Mouse (Mus musculus) MEL (cell line): Measurements from ENCODE around the gene Epb41l1. TPM values are rescaled to one million over a fixed set of nuclear protein-coding genes. Genes with fewer than 3 reads are reported as not detected.

Experiments
- DNase-seq: peaks from one replicate; pipeline ENCODE4 v3.0.0; 2011; ENCODE audit warnings: low read depth, low spot score
- H3K27ac ChIP-seq: 2 replicates; pipeline ENCODE4 v1.5.1; 2012; ENCODE audit warnings: low read depth, mild to moderate bottlenecking, control low read depth, low read length, moderate library complexity; ENCODE audit not compliant: control insufficient read depth
- H3K27me3 ChIP-seq, 2 experiments: fragments of 150-350 bp in 1 of 2; sonication (generic) in 1 of 2; 2 replicates each; pipeline ENCODE4 v1.6.1; 2012; ENCODE audit warnings: low read length in 2 of 2, mild to moderate bottlenecking in 2 of 2, improper control_type of control experiment in 1 of 2, moderate library complexity in 1 of 2; ENCODE audit not compliant: insufficient read depth in 2 of 2, control insufficient read depth in 1 of 2
- H3K36me3 ChIP-seq, 2 experiments: 2 replicates each; pipeline ENCODE4 v1.6.1; 2012 to 2014; ENCODE audit warnings: low read length in 2 of 2, improper control_type of control experiment in 1 of 2, inconsistent platforms in 1 of 2, mild to moderate bottlenecking in 1 of 2; ENCODE audit not compliant: insufficient read depth in 2 of 2, control insufficient read depth in 1 of 2
- H3K4me1 ChIP-seq, 2 experiments: fragments of 150-350 bp in 1 of 2; sonication (generic) in 1 of 2; 2 replicates each; pipeline ENCODE4 v1.6.1; 2012; ENCODE audit warnings: low read length in 2 of 2, improper control_type of control experiment in 1 of 2, mild to moderate bottlenecking in 1 of 2; ENCODE audit not compliant: insufficient read depth in 2 of 2, control insufficient read depth in 1 of 2
- H3K4me3 ChIP-seq, 2 experiments: fragments of 150-350 bp in 1 of 2; sonication (generic) in 1 of 2; 2 replicates each; pipeline ENCODE4 v1.5.1; 2012; ENCODE audit warnings: low read depth in 2 of 2, low read length in 2 of 2, mild to moderate bottlenecking in 2 of 2, moderate library complexity in 2 of 2, control low read depth in 1 of 2, improper control_type of control experiment in 1 of 2; ENCODE audit not compliant: control insufficient read depth in 1 of 2, insufficient read depth in 1 of 2
- H3K79me2 ChIP-seq: 2 replicates; pipeline ENCODE4 v1.6.1; 2012; ENCODE audit warnings: mild to moderate bottlenecking, low read length, moderate library complexity; ENCODE audit not compliant: control insufficient read depth, poor library complexity, insufficient read depth
- H3K9ac ChIP-seq: 2 replicates; pipeline ENCODE4 v1.6.1; 2012; ENCODE audit warnings: low read depth, mild to moderate bottlenecking, control low read depth, low read length, moderate library complexity; ENCODE audit not compliant: control insufficient read depth, poor library complexity, severe bottlenecking
- H3K9me3 ChIP-seq: fragments of 150-350 bp; sonication (generic); replicated peaks from 2 replicates; pipeline ENCODE4 v1.6.1; 2012; ENCODE audit warnings: mild to moderate bottlenecking, low read length, improper control_type of control experiment, moderate library complexity; ENCODE audit not compliant: insufficient read depth
- ELF1 ChIP-seq: IDR thresholded peaks from 2 replicates; pipeline ENCODE4 v1.6.1; 2014; ENCODE audit warnings: low read depth, mild to moderate bottlenecking, inconsistent platforms, low read length, improper control_type of control experiment, moderate library complexity
- MAFK ChIP-seq: IDR thresholded peaks from 2 replicates; pipeline ENCODE4 v1.6.1; 2011; ENCODE audit warnings: low read depth, mild to moderate bottlenecking, low read length, improper control_type of control experiment, borderline replicate concordance
- MXI1 ChIP-seq: IDR thresholded peaks from 2 replicates; pipeline ENCODE4 v1.6.1; 2011; ENCODE audit warnings: mild to moderate bottlenecking, low read depth, low read length, improper control_type of control experiment
- RAD21 ChIP-seq: IDR thresholded peaks from 2 replicates; pipeline ENCODE4 v1.6.1; 2011; ENCODE audit warnings: mild to moderate bottlenecking, low read depth, low read length, improper control_type of control experiment
- TAL1 ChIP-seq: IDR thresholded peaks from 2 replicates; pipeline ENCODE4 v1.6.1; 2012; ENCODE audit warnings: mild to moderate bottlenecking, inconsistent platforms, low read length, moderate library complexity, mixed read lengths
- USF1 ChIP-seq: IDR thresholded peaks from 2 replicates; pipeline ENCODE4 v1.6.1; 2014; ENCODE audit warnings: low read depth, mild to moderate bottlenecking, inconsistent platforms, low read length, improper control_type of control experiment, moderate library complexity
- USF2 ChIP-seq, 2 experiments: IDR thresholded peaks; 2 replicates each; pipeline ENCODE4 v1.6.1; 2011 to 2012; ENCODE audit warnings: improper control_type of control experiment in 2 of 2, low read length in 2 of 2, borderline replicate concordance in 1 of 2, inconsistent platforms in 1 of 2, low read depth in 1 of 2, mild to moderate bottlenecking in 1 of 2; ENCODE audit not compliant: insufficient read depth in 1 of 2
- polyA plus RNA-seq, 2 experiments: library from polyadenylated mRNA; stranded (reverse) in 1 of 2; unstranded in 1 of 2; fragments of >175 nt in 1 of 2; fragments of >200 nt in 1 of 2; gene quantifications; 2 replicates each; pipeline versions ENCODE4 v1.2.1 to v1.2.4; 2012; ENCODE audit warnings: low replicate concordance in 2 of 2, low read depth in 1 of 2; ENCODE audit not compliant: insufficient read length in 2 of 2, insufficient read depth in 1 of 2, missing spikeins in 1 of 2
- total RNA-seq: library from RNA; depleted of rRNA; stranded (reverse); fragments of 300-350 nt; gene quantifications from 2 replicates; pipeline ENCODE4 v1.2.3, GENCODE M21; 2012

The Epb41l1 gene
- total and polyA plus RNA-seq, 3 experiments = 1.5 to 7.3 TPM; not detected in 1

DNA sequence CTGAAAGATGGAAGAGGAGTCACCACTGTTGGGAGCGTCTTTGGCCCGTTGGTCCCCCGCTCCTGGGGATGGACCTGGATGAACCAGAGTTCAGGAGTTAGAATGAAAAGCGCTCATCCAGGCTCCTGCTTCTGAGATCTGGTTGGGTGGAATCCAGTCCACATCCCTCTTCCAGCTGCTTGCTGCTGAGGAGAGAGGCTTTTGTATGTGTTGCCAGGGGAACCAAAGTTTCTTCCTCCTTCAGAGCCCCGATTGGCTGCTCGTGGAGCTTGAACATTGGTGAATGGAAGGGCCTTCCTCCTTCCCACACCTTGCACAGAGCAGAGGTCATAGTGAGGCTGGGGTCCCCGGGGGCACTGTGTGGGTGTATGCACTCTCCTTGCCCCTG, 31.4 kb downstream of the Epb41l1 start:
- Histone ChIP-seq H3K27me3 (peaks cover 0 to 9% of the 10 kb centered on the region in 2 experiments; a peak in 2 of 4 replicates), H3K4me1 (no peaks in the 10 kb centered on the region), H3K27ac (no peak overlapping the region), H3K9me3 (no peaks in the 10 kb centered on the region), H3K4me3 (no peak overlapping the region), H3K9ac (no peak overlapping the region), H3K36me3 (no peaks in the 10 kb centered on the region), H3K79me2 (no peaks in the 10 kb centered on the region)
- no peak for TF ChIP-seq USF2 (IDR thresholded peaks at IDR 0.05; ENCODE audit: borderline replicate concordance in 1 of 2, insufficient read depth in 1 of 2, low read depth in 1 of 2, low read length in 2 of 2)
- no peak for TF ChIP-seq TAL1
- TF ChIP-seq RAD21 = no peak
- no peak for TF ChIP-seq USF1
- TF ChIP-seq ELF1 = no peak
- no peak for DNase-seq

DNA sequence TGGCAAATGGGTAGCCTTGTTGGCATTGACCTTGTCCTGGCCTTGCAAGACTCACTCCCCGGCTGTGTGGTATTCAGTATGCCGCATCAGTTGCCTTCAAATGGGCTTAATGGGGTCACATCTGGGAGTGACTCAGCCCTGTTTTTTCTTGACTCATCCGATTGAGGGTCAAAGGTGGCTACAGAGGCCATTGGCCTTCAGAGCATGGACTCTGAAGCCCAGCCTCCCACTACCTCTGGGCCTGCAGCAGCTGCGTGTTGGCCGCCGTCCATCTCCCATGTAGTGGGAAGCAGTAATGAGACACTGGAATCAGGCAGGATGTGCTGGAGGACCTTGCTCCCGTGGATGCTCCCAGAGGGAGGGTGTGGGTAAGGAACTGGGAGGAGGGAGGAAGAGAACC, 33.1 kb downstream of the Epb41l1 start:
- H3K4me1 ChIP-seq = no peaks in the 10 kb centered on the region
- no peak for DNase-seq
- no peaks in the 10 kb centered on the region for H3K9me3 ChIP-seq
- no peak overlapping the region for H3K27ac ChIP-seq
- H3K27me3 ChIP-seq = peaks cover 0 to 9% of the 10 kb centered on the region in 2 experiments; a peak in 2 of 4 replicates
- peaks cover 0 to 2% of the 10 kb centered on the region in 2 experiments; a peak in 2 of 4 replicates for H3K36me3 ChIP-seq
- no peak overlapping the region for H3K4me3 ChIP-seq
- TF ChIP-seq MAFK = no peak
- no peak overlapping the region for H3K9ac ChIP-seq
- H3K79me2 ChIP-seq = no peaks in the 10 kb centered on the region

DNA sequence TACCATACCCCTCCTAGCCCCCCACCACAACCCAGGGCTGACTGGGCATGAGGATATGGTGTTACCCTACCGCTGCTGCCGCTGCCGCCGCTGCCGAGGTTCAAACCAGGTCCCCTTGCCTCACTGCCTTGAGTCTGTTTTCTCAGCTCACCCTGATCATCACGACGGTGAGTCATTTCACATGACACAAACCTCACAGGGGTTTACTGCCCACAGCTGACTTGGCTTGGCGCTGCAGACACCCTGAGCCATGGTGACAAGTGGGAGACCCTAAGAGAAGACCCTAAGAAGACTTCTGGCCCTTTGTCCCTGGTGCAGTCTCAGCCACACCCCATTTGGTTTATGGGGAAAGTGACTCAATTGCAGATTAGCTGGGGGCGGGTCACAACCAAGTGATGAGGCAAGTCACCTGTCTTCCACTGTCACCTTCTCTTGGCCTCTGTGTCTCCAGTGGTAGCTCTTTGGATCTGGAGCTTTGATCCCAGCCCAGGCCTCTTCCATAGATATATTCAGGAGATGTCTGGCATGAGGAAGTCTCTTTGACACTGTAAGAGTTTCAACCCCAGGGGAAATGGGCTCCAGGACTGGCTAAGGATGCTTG, 34.9 kb downstream of the Epb41l1 start:
- Histone ChIP-seq H3K79me2 (no peaks in the 10 kb centered on the region), H3K4me1 (no peaks in the 10 kb centered on the region), H3K9me3 (no peaks in the 10 kb centered on the region), H3K27me3 (peaks cover 0 to 8% of the 10 kb centered on the region in 2 experiments; a peak in 2 of 4 replicates), H3K36me3 (peaks cover 0 to 2% of the 10 kb centered on the region in 2 experiments; a peak in 2 of 4 replicates), H3K4me3 (no peak overlapping the region), H3K9ac (no peak overlapping the region), H3K27ac (no peak overlapping the region)
- TF ChIP-seq MXI1 = no peak
- no peak for DNase-seq
